Mouse (Mus musculus): ENCODE data around the gene Prkrip1.

GRCm38 (mm10) chr5:136136292-136136990 lies 62.3 kb downstream of the Prkrip1 start:
- TF ChIP-seq POLR2A (IDR thresholded peaks at IDR 0.05; ENCODE audit: insufficient read depth, low read length) (no peak), CTCF (IDR thresholded peaks at IDR 0.05; ENCODE audit: low read depth, low read length) (no peak)

Measured in ES-Bruce4 (cell line).